Mouse (Mus musculus): ENCODE measurements around the gene Nppc. TPM values are rescaled to one million over a fixed set of nuclear protein-coding genes. Genes with fewer than 3 reads are reported as not detected.
A peak's percentile ranks its signal among the peaks of the same experiment; 100 is the strongest.

Nppc gene
- polyA plus RNA-seq (2016; fragmentation: Nextera tagmentation; extraction: Ambion mirVana), result 1.6 and 2.1 TPM in 2 replicates

DNA sequence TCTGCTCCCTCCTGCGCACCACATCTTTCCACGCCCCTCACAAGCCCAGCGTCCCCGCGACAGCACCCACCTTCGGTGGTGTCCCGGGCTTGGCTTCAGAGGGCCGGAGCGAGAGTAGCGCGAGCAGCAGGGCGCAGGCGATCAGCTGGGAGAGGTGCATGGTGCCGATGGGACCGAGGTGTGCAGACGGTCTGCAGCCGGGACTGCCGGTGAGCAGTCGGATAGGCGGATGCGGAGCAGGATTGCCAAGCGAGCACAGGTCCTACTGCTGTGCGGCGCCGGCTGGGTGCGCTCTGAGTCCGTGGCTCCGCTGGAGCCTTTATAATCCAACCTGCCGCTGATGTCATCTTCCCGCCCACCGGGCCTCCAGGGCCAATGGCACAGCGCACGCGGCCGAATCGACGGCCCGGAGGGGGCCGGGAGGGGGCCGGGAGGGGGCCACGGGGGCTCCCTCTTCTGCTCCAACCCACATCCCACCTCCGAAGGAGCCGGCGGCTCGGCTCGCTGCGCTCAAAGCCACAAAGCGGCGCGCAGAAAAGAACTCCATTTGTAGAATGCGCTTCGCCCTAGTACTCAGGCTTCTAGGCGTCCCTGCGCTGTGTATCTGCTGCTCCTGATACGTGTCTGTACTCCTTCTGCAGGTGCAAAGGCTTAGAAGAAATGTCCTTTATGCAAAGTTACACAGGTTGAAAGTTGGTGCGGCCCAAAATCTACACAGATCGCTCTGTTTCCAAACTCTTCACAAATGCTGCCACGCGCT, at the start of gene Nppc:
Gene Nppc (minus strand): TSS at position 293 of the 760 bp plus-strand sequence.
- peak; percentile 91 for ATAC-seq (ENCODE audit: insufficient number of reproducible peaks, insufficient read depth, low FRiP score, low TSS enrichment)
- WGBS, result 4% methylated on average over 58 of the region's 59 CpGs
- peaks cover 56% of the 10 kb centered on the region for H3K27me3 ChIP-seq
- no peaks in the 10 kb centered on the region for H3K36me3 ChIP-seq
- peak within 1 kb of the TSS; percentile 25 for H3K9ac ChIP-seq
- H3K4me1 ChIP-seq, result peaks cover 16% of the 10 kb centered on the region
- H3K4me3 ChIP-seq, result peak within 1 kb of the TSS; percentile 49
- H3K4me2 ChIP-seq (replicated peaks), result peak within 1 kb of the TSS; percentile 91
- no peak within 1 kb of the TSS for H3K27ac ChIP-seq
- no peaks in the 10 kb centered on the region for H3K9me3 ChIP-seq

DNA sequence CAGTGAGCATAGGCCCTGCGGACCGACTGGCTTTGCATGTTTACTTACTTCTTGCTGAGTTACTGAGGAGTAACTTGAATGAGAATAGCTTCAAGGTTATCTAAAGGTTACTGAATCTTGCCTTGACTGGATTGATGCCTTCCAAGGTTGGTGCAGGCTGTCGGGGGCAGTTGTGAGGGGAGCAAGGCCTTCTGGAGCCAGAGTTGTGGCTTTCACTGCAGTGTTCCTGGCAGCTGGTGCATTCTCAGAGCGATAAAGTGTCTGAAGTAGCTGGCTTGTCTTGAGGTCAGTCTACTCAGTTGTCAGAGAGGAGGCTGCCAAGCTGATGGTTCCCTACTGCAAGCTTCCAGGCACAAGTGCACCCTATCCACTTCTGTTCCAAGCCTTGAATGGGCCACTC, 49.0 kb upstream of the Nppc start:
- no peak overlapping the region for H3K27ac ChIP-seq
- H3K4me2 ChIP-seq (replicated peaks), result no peak overlapping the region
- no peaks in the 10 kb centered on the region for H3K36me3 ChIP-seq
- H3K9ac ChIP-seq, result no peak overlapping the region
- no peaks in the 10 kb centered on the region for H3K9me3 ChIP-seq
- no peak overlapping the region for H3K4me3 ChIP-seq
- no peaks in the 10 kb centered on the region for H3K4me1 ChIP-seq
- WGBS, result 89% methylated on average over 4 of the region's 4 CpGs
- no peak for ATAC-seq (ENCODE audit: insufficient number of reproducible peaks, insufficient read depth, low FRiP score, low TSS enrichment)
- no peaks in the 10 kb centered on the region for H3K27me3 ChIP-seq

DNA sequence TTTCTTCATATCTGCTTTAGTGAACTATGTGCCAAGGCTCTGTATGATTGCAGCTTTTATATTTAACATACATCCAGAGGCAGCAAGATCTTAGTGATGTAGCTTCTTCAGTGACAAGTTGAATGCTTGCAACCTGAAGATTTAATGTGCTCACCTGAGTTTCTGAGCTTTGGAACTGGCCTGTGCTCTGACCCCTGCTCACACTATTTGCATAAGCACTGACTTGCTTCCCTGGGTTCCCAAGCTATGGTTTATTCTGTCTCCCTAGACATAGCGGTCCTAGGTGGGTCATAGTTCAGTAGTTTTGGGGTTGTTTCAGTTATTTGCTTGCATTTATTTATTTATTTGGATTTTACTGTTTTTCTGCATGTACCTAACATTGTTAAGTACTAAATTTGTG, 47.8 kb upstream of the Nppc start:
- ATAC-seq (ENCODE audit: insufficient number of reproducible peaks, insufficient read depth, low FRiP score, low TSS enrichment), result no peak
- no peaks in the 10 kb centered on the region for H3K9me3 ChIP-seq
- H3K4me3 ChIP-seq, result no peak overlapping the region
- H3K4me1 ChIP-seq, result no peaks in the 10 kb centered on the region
- 90% methylated on average over 1 of the region's 1 CpGs for WGBS
- no peak overlapping the region for H3K9ac ChIP-seq
- H3K27ac ChIP-seq, result no peak overlapping the region
- no peak overlapping the region for H3K4me2 ChIP-seq (replicated peaks)
- no peaks in the 10 kb centered on the region for H3K27me3 ChIP-seq
- H3K36me3 ChIP-seq, result no peaks in the 10 kb centered on the region

DNA sequence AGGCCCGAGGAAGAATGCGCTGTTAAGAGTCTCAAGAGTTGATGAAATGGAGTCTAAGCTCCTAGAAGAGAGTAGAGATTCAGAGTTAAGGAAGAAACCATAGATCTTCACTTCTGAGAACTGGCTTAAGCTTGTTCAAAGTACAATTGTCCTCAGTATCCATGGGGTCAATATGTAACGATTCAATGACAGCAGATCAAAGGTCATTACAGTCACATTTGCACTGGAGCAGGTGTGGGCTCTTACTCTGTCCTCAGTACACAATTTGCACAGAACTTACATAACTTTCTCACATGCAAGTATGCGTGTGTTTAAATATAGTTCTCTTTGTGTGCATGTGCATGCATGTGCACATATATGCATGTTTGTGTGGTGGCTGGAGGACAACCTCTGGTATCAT, 42.7 kb upstream of the Nppc start:
- WGBS, result 90% methylated on average over 4 of the region's 4 CpGs
- no peak for ATAC-seq (ENCODE audit: insufficient number of reproducible peaks, insufficient read depth, low FRiP score, low TSS enrichment)

DNA sequence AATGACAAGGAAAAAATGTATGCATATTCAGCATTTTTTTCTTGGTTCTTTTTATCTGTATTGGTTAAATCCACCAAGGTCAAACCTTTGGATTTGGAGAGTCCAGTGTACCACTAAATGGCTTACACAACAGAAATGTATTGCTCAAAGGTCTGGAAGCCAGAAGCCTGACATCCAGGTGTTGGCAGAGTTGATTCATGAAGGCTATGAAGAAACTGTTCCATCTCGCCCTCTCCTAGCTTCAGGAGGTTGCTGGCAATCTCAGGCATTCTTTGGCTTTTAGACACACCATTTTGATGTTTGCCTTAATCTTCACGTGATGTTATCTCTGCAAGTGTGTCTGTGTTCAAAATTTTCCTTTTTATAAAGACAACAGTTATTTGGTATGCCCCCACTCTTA, 41.7 kb upstream of the Nppc start:
- ATAC-seq (ENCODE audit: insufficient number of reproducible peaks, insufficient read depth, low FRiP score, low TSS enrichment), result no peak
- Histone ChIP-seq H3K4me3 (no peak overlapping the region), H3K4me2 (replicated peaks) (no peak overlapping the region), H3K9me3 (no peaks in the 10 kb centered on the region), H3K4me1 (no peaks in the 10 kb centered on the region), H3K9ac (no peak overlapping the region), H3K36me3 (no peaks in the 10 kb centered on the region), H3K27ac (no peak overlapping the region), H3K27me3 (no peaks in the 10 kb centered on the region)
- WGBS, result 84% methylated on average over 2 of the region's 2 CpGs

More for the DNA sequence above, 42.7 kb upstream of the Nppc start:
- H3K9ac ChIP-seq, result no peak overlapping the region
- H3K9me3 ChIP-seq, result no peaks in the 10 kb centered on the region
- no peak overlapping the region for H3K27ac ChIP-seq
- H3K27me3 ChIP-seq, result no peaks in the 10 kb centered on the region
- no peaks in the 10 kb centered on the region for H3K36me3 ChIP-seq
- no peaks in the 10 kb centered on the region for H3K4me1 ChIP-seq
- H3K4me2 ChIP-seq (replicated peaks), result no peak overlapping the region
- H3K4me3 ChIP-seq, result no peak overlapping the region

DNA sequence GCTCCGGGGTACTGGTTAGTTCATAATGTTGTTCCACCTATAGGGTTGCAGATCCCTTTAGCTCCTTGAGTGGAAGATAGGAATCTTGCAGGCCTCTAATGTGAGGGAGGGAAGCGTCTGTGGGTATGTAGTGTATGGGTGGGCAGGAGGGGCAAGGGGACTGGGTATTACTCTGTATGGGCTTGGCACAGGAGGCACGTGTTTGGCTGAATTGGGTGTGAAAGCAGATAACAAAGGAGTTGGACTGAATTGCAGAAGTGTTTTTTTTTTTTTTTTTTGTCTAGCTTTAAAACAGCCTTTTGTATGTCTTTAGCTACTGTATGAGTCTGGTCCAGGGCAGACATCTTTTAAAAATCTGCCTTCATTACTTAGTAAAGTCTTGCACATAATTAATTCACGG, 39.2 kb upstream of the Nppc start:
- no peak overlapping the region for H3K9ac ChIP-seq
- H3K27me3 ChIP-seq, result no peaks in the 10 kb centered on the region
- ATAC-seq (ENCODE audit: insufficient number of reproducible peaks, insufficient read depth, low FRiP score, low TSS enrichment), result no peak
- no peaks in the 10 kb centered on the region for H3K9me3 ChIP-seq
- H3K4me3 ChIP-seq, result no peak overlapping the region
- H3K4me2 ChIP-seq (replicated peaks), result no peak overlapping the region
- no peaks in the 10 kb centered on the region for H3K36me3 ChIP-seq
- peaks cover 10% of the 10 kb centered on the region; the same call in 1 of the 2 replicates for H3K4me1 ChIP-seq
- 92% methylated on average over 4 of the region's 4 CpGs for WGBS
- no peak overlapping the region for H3K27ac ChIP-seq

DNA sequence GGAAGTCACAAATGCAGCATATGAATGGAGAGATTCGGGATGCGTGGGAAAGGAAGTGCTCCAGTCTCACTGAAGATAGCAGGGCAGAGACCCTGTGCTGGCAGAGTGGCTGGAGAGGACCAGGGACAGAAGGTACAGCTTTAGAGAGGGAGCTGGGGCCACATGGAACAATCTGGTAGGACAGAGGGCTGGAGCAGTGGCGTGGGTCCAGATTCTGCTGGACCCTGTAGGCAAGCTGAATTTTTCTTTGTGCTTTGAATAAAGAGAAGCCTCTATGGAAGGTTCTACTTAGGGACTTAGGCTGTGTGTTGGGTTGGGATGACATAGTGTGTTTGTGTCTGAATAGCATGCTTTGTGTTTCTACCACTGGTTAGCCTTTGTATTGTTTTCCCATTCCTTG, 35.1 kb upstream of the Nppc start:
- ATAC-seq (ENCODE audit: insufficient number of reproducible peaks, insufficient read depth, low FRiP score, low TSS enrichment), result no peak
- Histone ChIP-seq H3K4me1 (peaks cover 14% of the 10 kb centered on the region; the same call in 1 of the 2 replicates), H3K27ac (no peak overlapping the region), H3K27me3 (no peaks in the 10 kb centered on the region), H3K9ac (no peak overlapping the region), H3K4me3 (no peak overlapping the region), H3K9me3 (no peaks in the 10 kb centered on the region), H3K4me2 (replicated peaks) (no peak overlapping the region), H3K36me3 (no peaks in the 10 kb centered on the region)
- WGBS, result 89% methylated on average over 3 of the region's 3 CpGs

DNA sequence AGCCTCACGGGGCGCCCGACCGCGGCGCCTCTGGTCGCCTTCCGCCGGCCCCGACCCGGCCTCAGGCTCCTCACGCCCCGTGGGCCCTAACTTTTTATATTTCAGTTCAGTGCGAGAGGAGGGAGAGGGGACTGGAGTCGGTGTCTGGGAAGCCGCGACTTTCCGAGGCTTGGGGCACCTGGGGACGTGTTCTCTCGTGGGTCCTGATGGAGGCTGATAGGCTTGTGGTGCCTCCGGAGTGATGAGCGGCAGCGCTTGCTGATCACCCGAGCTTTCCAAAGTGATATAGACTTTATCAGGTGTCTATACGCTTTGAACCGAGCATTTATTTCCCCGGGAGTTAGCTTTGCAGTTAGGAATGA, 33.6 kb upstream of the Nppc start:
- Histone ChIP-seq H3K4me3 (peak overlapping the region; percentile 89), H3K4me2 (replicated peaks) (peak overlapping the region; percentile 79), H3K27me3 (no peaks in the 10 kb centered on the region), H3K9ac (peak overlapping the region; percentile 90), H3K36me3 (no peaks in the 10 kb centered on the region), H3K9me3 (no peaks in the 10 kb centered on the region), H3K4me1 (peaks cover 14% of the 10 kb centered on the region; the same call in 1 of the 2 replicates), H3K27ac (peak overlapping the region; percentile 90)
- under 1% methylated on average over 27 of the region's 27 CpGs for WGBS
- peak; percentile 54 for ATAC-seq (ENCODE audit: insufficient number of reproducible peaks, insufficient read depth, low FRiP score, low TSS enrichment)

DNA sequence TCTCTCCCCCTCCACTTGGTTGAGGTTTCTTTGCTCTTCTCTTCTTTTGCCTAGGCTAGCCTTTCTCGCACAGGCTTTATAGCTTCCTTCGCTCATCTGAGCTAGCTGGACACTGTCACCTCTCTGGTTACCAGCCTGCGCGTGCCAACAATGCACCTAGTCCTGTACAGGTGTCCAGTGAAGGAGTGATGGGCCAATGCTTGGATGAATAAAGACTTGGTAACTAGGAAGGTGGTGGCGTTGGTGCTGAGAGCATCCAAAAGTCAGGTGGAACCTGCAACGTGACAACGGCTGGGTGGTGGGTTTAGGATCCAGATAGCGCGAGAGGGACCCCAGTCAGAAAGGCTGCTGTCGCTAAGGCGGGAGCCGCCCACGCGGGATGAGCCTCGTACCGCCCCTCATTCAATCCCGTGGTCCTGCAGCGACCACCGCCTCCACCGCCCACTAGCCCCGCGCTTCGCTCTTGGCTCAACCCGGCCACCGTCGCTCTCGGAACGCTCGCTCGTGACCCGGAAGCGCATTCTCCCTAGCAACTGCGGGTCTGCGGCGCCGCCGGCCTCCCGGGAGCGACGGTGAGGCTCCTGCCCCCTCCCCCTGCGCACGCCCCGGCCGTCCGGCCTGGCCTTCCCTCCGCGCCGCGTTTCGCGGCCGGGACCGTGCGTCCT, 33.1 kb upstream of the Nppc start, which contains the start of gene Dis3l2:
Gene Dis3l2 (plus strand): TSS at position 509 of the 665 bp plus-strand sequence.
- H3K36me3 ChIP-seq, result no peaks in the 10 kb centered on the region
- H3K9me3 ChIP-seq, result no peaks in the 10 kb centered on the region
- no peaks in the 10 kb centered on the region for H3K27me3 ChIP-seq
- peak; percentile 88 for ATAC-seq (ENCODE audit: insufficient number of reproducible peaks, insufficient read depth, low FRiP score, low TSS enrichment)
- H3K4me2 ChIP-seq (replicated peaks), result peak within 1 kb of the TSS; percentile 79
- H3K4me3 ChIP-seq, result peak within 1 kb of the TSS; percentile 89
- H3K4me1 ChIP-seq, result peaks cover 14% of the 10 kb centered on the region; the same call in 1 of the 2 replicates
- peak within 1 kb of the TSS; percentile 90 for H3K27ac ChIP-seq
- WGBS, result 3% methylated on average over 51 of the region's 54 CpGs
- H3K9ac ChIP-seq, result peak within 1 kb of the TSS; percentile 90

DNA sequence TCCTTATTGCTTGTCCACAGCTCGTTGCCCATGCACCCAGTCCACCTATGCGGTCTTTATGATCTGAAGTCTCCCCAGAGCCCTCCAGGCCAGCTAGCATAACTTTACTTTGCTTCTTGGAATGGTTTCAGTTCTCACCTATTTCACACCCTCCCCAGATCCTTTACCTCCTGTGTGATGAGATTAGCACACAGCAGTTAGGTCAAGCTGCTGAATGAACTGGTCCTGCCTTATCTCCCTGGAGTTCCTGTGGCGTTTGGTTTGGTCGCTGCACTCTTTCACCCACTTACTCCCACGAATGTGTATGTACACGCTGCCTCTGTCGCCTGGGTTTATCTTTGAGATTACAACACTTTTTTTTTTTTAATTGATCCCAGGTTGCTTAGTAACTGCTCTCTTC, 30.0 kb upstream of the Nppc start:
- no peak overlapping the region for H3K4me2 ChIP-seq (replicated peaks)
- no peaks in the 10 kb centered on the region for H3K36me3 ChIP-seq
- 76% methylated on average over 7 of the region's 7 CpGs for WGBS
- no peaks in the 10 kb centered on the region for H3K9me3 ChIP-seq
- H3K9ac ChIP-seq, result no peak overlapping the region
- H3K27me3 ChIP-seq, result no peaks in the 10 kb centered on the region
- peaks cover 11% of the 10 kb centered on the region; the same call in 1 of the 2 replicates for H3K4me1 ChIP-seq
- no peak overlapping the region for H3K27ac ChIP-seq
- no peak overlapping the region for H3K4me3 ChIP-seq
- ATAC-seq (ENCODE audit: insufficient number of reproducible peaks, insufficient read depth, low FRiP score, low TSS enrichment), result no peak

DNA sequence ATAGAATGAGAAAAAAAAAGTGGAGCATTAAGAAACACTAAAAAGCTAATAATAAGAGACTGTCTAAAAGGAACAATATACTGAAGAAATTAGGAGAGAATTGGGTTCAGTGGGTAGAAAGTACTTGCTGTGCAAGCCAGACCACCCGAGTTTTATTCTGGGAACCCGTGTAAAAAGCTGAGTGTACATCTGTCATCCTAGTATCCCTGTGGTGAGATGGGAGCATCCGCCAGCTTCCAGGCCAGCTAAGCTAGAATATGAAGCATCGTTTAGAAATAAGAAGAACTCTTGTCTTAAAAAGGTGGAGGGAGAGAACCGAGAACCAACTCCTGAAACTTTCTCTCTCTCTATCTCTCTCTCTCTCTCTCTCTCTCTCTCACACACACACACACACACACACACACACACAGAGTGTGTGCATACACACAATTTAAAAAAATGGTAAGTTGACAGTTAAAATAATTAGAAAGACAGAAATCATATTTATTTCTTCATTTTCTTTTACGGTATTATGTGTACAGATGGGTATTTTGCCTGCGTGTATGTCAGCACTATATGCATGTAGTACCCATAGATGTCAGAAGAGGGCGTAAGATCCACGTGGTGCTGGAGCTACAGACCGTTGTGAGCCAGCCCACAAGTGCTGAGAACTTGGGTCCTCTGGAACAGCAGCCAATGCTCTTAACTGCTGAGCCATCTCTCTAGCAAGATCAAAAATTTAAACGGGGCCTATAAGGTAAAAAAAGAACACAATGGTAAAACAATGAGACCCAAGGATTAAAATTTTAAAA, 29.2 kb upstream of the Nppc start:
- Histone ChIP-seq H3K27ac (no peak overlapping the region), H3K4me3 (no peak overlapping the region), H3K9ac (no peak overlapping the region), H3K36me3 (no peaks in the 10 kb centered on the region), H3K27me3 (no peaks in the 10 kb centered on the region), H3K9me3 (no peaks in the 10 kb centered on the region), H3K4me2 (replicated peaks) (no peak overlapping the region), H3K4me1 (peaks cover 4% of the 10 kb centered on the region; the same call in 1 of the 2 replicates)
- ATAC-seq (ENCODE audit: insufficient number of reproducible peaks, insufficient read depth, low FRiP score, low TSS enrichment), result no peak
- 70% methylated on average over 11 of the region's 11 CpGs for WGBS
